Mouse (Mus musculus) heart, postnatal 25 days (tissue): ENCODE results near the gene Pax5. TPM values are rescaled to one million over a fixed set of nuclear protein-coding genes. Genes with fewer than 3 reads are reported as not detected.

Source experiments
- DNase-seq: peaks from one replicate; pipeline ENCODE4 v3.0.0; 2022; ENCODE audit warnings: low spot score
- intact Hi-C: fragments of 180-260 bp; cut with DNase I; formaldehyde crosslinking; loops from one replicate; pipeline ENCODE4 v1.15.1; 2025
- microRNA-seq: library from miRNA; unstranded; fragments of <30 nt; microRNA quantifications from one replicate; pipeline ENCODE4 v1.2.0, GENCODE M21; 2022
- total RNA-seq, 2 experiments: library from RNA; stranded (reverse); gene quantifications; 2 replicates each; pipeline ENCODE4 v1.2.3; 2021

Pax5 gene
- total RNA-seq, 2 experiments from 2014 or later, result 0.65 to 1.1 TPM

DNA sequence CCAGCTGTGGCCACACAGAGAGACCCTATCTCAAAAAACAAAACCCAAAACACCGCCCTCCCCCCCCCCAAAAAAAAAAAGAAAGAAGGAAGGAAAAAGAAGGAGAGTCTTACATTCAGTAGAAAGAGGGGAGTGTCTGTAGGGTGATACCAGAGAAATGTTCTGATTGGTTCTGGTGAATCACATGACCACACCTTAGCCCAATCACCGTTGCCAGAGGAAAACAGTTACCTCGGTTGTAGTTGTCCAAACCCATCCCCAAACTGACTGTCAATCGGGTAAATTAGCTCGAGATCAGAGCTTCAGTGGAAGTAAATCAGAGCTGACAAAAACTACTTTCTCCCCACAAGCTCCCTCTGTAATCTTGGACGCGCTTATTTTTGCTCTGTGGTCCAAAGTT, 205.3 kb downstream of the Pax5 start:
- intact Hi-C loops, result no loop called here
- DNase-seq, result no peak

DNA sequence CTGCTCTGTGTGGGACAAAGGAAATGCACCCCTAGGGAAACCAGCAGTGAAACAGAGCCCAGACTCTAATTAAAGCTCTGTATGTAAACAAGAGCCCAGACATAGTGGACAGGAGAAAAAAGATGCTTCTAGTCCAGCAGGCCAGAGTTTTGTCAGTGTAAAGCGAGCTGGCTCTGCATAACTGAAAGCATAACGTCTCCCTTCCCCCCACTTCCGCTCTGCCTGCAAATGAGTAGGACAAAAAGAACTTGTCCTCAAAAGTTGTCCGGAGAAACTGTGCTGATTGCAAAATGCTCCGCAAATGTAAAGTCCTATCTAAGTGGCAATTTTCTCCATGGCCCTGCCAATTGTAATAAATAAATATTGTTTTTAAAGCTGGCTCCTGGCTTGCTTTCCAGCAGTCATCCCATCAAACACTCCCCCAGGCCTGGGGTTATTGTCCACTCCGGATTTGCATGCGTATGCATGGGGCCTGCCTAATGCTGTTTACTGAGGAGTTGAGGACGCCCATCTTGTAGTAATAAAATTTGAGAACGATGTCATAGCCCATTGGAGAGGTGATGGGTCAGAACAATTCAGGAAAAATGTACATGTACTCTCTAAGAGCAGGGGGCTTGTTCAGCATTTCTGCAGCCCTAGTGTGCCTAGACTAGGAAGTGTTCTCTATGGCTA, 208.0 kb downstream of the Pax5 start:
- DNase-seq, result no peak
- intact Hi-C loops, result no loop called here

DNA sequence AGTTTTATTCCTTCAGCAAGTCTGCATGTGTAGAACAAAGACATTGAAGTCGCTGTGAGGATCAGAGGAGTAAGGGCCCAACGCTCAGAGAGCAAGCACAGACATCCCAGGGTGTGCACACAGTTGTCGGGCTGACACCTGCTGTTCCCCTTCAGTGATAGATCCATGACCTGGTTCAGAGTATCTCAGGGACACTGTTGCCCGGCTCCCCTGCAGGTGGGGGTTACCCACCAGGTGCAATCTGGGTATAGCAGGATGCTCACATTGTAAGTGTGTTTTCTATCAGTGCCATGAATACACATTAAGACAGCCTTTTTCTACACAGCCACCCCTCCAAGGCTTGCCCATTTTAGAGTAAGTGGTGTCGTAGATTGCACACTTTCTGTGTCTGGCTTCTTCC, 212.1 kb downstream of the Pax5 start:
- no peak for DNase-seq
- intact Hi-C loops, result no loop called here

DNA sequence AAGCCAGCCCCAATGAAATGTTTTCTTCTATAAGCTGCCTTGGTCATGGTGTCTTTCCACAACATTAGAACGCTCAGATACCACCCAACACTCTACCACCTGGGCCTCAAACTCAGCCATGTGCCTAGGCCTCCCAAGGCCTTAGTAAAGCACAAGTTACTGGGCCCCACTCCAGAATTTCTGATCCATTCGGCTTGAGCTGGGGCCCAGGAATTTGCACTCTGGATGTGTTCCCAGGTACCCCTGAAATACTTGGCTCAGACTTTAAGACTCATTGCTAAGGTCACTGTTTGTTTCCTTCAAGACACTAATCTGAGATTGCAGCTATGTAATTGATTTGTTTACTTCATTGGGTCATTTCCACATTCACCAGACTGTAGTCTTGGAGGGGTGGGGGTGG, 214.5 kb downstream of the Pax5 start:
- intact Hi-C loops, result no loop called here
- no peak for DNase-seq

DNA sequence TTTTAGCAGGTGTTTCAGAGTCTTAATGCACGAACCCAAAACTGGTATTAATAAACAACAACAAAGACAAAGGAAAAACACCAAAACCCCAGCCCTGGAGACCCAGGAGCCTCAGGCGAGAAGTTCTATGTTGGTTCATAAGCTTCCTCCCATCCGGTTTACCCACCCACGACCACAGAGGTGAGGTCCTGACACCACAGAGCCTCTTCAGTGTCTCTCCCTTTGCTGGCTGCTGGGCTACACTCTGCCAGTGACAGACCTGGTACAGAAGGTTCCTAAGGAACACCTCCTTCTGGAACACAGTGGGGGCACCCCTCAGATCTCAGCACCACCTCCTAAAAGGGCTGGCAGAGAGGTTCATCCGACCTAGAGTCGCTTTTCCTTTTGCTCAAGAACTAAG, 216.5 kb downstream of the Pax5 start:
- intact Hi-C loops, result no loop called here
- no peak for DNase-seq

DNA sequence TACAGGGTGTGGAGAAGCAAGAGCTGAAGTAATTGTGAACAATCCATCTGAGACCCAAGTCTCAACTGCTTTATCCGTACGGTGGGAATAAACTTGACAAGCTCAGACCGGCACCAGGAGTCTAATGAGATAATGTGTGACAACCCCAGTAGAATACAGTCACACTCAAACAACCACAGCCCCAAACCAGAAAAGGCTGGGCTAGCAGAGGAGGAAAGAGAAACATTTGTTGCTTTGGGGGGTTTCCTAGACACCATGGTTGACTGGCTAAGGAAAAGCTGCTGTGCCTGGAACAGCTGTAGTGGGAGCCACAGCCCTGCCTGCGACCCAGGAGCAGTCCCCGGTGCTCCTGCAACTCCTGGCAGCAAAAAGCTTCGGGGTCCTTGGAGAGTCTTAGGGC, 219.4 kb downstream of the Pax5 start:
- no peak for DNase-seq
- intact Hi-C loops, result no loop called here

DNA sequence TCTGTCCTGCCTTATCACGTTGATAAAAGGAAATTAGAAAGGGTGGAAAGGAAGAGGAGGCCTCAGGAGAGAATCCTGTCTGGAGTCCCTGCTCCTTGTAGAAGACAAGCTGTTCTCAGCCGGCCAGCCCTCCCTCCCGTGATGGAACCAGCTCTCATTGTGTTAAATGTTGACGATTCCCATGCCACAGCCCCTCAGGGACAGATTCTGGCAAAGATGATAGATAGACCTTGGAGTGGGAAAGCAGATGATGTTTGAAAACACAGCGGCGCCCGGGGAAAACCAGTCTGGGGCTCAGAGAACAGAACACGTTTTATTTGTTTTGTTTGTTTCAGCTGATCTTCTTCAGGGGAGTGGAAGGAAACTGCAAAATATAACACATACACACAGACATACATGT, 221.6 kb downstream of the Pax5 start:
- no peak for DNase-seq
- intact Hi-C loops, result no loop called here

DNA sequence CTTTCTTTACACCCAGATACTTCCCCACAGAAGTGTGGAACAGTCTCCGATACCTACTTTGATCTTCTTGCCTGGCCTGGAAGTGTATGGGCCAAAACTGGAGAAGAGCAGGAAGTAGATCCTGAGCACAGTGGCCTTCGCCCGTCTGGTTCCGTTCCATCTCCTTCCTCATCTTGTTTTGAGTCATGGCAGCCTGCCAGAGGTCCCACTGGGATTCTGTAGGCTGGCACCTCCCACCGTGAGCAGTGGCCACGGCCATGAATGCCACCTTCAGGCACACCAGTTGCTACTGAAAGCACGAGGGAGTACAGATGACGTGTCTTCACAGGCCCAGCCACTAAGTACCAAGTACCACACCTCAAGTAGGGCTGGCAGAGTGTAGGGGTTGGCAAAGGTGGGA, 222.1 kb downstream of the Pax5 start:
- no peak for DNase-seq
- intact Hi-C loops, result no loop called here

DNA sequence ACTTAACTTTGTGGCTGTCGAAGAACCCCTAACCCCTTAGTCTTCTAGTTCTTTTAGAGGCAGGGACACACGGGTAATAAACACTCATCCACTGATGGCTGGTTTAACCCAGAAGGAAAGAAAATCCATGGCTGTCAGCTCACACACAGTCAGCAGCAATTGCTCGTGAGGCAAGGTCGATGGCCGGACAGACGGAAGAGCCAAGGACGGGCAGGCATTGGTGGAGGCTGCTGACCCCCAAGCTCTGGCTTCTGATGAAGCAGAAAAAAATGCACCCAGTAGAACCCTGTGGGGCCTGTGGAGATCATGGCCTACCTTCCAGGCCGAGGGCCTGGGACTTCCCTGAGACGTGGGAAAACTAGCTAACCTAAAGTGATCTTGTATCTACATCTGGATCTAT, 227.4 kb downstream of the Pax5 start:
- intact Hi-C loops, result no loop called here
- DNase-seq, result no peak

DNA sequence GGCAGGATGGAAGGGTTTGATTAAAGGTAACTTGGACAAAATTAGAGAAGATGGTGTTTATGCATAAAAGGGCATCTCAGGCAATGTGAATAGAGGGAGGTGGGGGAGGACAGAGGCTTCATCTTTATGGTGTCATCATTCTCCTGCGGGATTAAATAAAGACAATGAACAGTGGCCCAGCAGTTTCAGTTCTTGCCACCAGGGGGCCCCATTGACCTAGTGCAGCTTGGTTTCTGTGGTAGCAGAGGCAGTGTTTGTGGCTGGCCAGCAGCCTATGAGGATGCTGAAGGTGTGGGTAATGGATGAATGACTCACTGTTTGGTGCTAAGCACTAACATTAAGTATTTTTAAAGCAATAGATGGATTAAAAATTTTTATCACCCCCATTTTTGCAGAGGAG, 230.5 kb downstream of the Pax5 start:
- intact Hi-C loops, result no loop called here
- DNase-seq, result no peak

Small RNA genes within 50 kb of the gene (microRNA-seq; reads per million reads assigned to microRNA genes)
- gene Mir5120, result not detected

Other genes starting within 250 kb of the Pax5 start
- gene Zcchc7, start 45.4 kb upstream of the Pax5 start, total RNA-seq, result 10 to 100 TPM; 12.9 to 15.5 TPM